Mouse (Mus musculus): ENCODE data around the gene Ndufa12. TPM values are rescaled to one million over a fixed set of nuclear protein-coding genes. Genes with fewer than 3 reads are reported as not detected.

Ndufa12 gene
- polyA plus RNA-seq, 1 experiment from 2014 or later: 473 TPM

DNA sequence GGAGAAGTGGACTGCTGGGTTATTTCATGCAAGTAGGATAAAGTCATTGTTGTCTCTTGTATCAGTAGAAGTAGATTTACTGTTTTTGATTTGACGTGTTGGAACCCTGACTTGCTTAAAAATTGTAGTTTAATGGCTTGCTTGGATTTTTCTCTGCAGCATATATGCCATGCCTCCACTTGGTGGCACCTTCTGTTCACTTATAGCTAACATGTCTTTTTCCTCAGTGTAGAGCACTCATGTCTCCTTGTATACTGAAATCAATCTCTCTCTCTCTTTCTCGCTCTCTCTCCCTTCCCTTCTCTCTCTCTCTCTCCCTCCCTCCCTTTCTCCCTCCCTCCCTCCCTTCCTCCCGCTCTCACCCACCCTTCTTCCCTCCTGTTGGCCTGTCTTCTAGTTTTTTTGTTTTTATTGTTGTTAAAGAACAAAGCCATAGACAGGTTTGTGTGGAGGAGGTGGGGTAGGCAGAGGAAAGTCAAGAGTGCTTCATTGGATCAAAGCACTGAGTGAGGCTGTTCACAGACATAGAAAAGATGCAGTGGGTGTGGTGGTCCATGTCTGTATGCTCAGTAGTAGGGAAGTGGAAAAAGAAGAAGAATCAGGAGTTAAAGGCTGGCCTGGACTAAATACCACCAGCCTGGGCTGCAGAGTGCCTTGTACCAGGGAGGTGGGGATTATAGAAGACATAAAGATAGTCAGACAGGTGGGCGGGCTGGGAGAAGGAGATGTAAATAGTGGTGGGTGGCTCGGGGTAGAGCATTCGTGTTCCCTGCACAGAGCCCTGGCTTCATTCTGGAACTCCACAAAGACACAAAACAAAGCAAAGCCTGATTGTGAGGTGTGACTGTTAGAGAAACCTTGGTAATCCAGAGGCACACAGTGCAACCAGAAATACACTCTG lies 12.4 kb downstream of the Ndufa12 start:
- Histone ChIP-seq H3K9ac (ENCODE audit: low read length) (no peak overlapping the region), H3K27ac (ENCODE audit: low read depth) (no peak overlapping the region), H3K4me2 (ENCODE audit: low read length) (no peak overlapping the region), H3K4me3 (ENCODE audit: low read depth, low read length) (no peak overlapping the region), H3K9me3 (ENCODE audit: control insufficient read depth, low read length) (no peaks in the 10 kb centered on the region), H3K27me3 (replicated peaks; ENCODE audit: control insufficient read depth, insufficient read depth, low read length) (no peaks in the 10 kb centered on the region), H3K4me1 (replicated peaks; ENCODE audit: control insufficient read depth, insufficient read depth, low read length) (no peaks in the 10 kb centered on the region), H3K36me3 (ENCODE audit: control insufficient read depth, insufficient read depth, low read length) (peaks cover 52% of the 10 kb centered on the region)
- WGBS: 80% methylated on average over 6 of the region's 6 CpGs
- DNase-seq (ENCODE audit: low spot score) (no peak), ATAC-seq (replicated peaks; ENCODE audit: low FRiP score, low TSS enrichment, low read depth) (no peak)

DNA sequence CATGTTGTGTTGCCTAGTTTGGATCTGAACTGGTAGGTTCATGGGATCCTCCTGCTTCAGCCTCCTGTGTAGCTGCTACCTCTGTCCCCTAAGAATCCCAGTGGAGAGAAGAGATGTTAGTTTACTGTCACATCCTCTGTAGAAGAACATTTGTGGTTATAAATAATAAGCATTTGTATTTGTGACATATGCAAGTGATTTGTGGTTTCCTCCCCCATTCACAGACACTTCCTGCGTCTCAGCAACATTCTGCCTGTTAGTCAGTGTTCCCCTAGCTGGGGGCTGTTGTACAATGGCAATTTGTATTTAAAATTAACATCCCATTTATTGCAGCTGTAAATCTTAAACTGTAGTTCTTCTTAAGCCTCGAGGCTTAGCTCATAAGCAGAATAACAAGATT lies 13.2 kb downstream of the Ndufa12 start:
- DNase-seq (ENCODE audit: low spot score): no peak
- Histone ChIP-seq H3K9me3 (ENCODE audit: control insufficient read depth, low read length) (no peaks in the 10 kb centered on the region), H3K27me3 (replicated peaks; ENCODE audit: control insufficient read depth, insufficient read depth, low read length) (no peaks in the 10 kb centered on the region), H3K9ac (ENCODE audit: low read length) (no peak overlapping the region), H3K27ac (ENCODE audit: low read depth) (no peak overlapping the region), H3K36me3 (ENCODE audit: control insufficient read depth, insufficient read depth, low read length) (peaks cover 44% of the 10 kb centered on the region), H3K4me3 (ENCODE audit: low read depth, low read length) (no peak overlapping the region), H3K4me1 (replicated peaks; ENCODE audit: control insufficient read depth, insufficient read depth, low read length) (no peaks in the 10 kb centered on the region), H3K4me2 (ENCODE audit: low read length) (no peak overlapping the region)
- no peak for ATAC-seq (replicated peaks; ENCODE audit: low FRiP score, low TSS enrichment, low read depth)
- WGBS: 65% methylated on average over 2 of the region's 2 CpGs

DNA sequence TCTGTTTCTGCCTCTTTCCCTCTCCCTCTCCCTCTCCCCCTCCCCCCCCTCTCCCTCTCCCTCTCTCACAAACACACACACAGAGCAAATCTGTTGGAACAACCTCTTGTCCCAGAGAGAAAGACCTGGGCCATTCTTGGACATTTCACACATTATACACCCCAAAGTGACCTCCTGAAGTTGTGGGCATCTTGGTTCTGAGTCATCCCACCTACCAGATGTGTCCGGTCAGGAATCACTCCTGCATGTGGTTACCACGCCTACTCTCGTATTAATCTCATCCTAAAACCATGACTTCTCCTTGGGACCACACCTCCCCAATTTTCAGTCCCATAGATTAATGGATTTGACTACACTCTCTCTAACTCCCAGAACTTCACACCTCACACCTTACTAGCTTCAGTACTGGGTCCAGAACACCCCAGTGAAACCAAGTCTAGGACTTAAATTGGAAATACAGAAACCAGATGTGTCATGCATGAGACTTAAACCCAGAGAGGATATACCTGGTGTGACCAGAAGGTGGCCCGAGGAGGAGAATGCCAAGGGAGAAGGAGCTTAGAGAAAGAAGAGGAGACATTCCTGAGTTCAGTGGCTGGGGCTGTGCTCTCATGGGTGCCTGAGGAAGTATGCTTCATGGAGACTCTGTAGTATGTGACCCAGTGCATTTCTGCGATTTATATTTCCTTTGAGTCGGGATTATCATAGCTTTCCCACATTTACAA lies 26.7 kb downstream of the Ndufa12 start:
- ATAC-seq (replicated peaks; ENCODE audit: low FRiP score, low TSS enrichment, low read depth) (no peak), DNase-seq (ENCODE audit: low spot score) (no peak)
- Histone ChIP-seq H3K4me1 (replicated peaks; ENCODE audit: control insufficient read depth, insufficient read depth, low read length) (no peaks in the 10 kb centered on the region), H3K9me3 (ENCODE audit: control insufficient read depth, low read length) (no peaks in the 10 kb centered on the region), H3K4me3 (ENCODE audit: low read depth, low read length) (no peak overlapping the region), H3K27me3 (replicated peaks; ENCODE audit: control insufficient read depth, insufficient read depth, low read length) (no peaks in the 10 kb centered on the region), H3K36me3 (ENCODE audit: control insufficient read depth, insufficient read depth, low read length) (peaks cover 11% of the 10 kb centered on the region), H3K9ac (ENCODE audit: low read length) (no peak overlapping the region), H3K4me2 (ENCODE audit: low read length) (no peak overlapping the region), H3K27ac (ENCODE audit: low read depth) (no peak overlapping the region)
- WGBS: 78% methylated on average over 6 of the region's 6 CpGs

DNA sequence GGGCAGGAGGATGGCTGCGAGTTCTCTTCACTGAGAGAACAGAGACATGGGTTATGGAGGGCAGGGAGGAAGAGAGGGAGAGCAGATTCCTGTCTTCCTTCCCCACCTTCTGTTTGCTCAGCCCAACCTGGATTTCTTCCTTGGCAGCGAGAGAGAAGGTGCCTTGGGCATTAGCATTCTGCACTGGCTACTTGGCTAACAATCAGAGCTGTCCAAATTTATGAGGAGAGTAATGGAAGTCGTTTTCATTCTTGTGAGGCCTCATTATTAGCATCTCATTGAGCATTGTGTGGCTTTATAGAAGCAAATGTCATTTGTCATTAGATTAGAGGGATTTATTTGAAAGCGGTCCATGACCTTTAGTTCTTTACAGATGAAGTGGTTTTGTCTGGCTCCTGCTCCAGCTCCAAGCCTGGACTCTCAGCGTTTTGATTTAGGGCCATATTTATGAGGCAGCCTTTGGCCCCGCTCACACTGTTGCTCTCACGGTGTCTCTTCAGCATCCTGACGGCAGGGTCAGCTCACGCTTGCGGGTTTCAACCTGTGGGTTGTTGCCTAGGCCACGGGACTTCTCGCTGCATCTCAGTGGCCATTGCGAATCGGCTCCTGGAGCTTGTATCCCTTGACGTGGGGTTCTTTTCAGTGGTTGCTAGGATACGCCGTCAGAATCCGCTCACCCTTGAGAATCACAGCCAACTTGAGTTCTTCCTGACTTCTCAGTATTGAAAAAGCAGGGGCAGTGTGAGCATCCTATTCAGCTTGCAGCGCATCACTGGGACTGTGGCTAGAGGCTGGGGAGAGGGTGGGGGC lies 31.9 kb downstream of the Ndufa12 start:
- Histone ChIP-seq H3K27ac (ENCODE audit: low read depth) (no peak overlapping the region), H3K9ac (ENCODE audit: low read length) (no peak overlapping the region), H3K9me3 (ENCODE audit: control insufficient read depth, low read length) (no peaks in the 10 kb centered on the region), H3K27me3 (replicated peaks; ENCODE audit: control insufficient read depth, insufficient read depth, low read length) (no peaks in the 10 kb centered on the region), H3K4me2 (ENCODE audit: low read length) (no peak overlapping the region), H3K4me3 (ENCODE audit: low read depth, low read length) (no peak overlapping the region), H3K36me3 (ENCODE audit: control insufficient read depth, insufficient read depth, low read length) (no peaks in the 10 kb centered on the region), H3K4me1 (replicated peaks; ENCODE audit: control insufficient read depth, insufficient read depth, low read length) (no peaks in the 10 kb centered on the region)
- ATAC-seq (replicated peaks; ENCODE audit: low FRiP score, low TSS enrichment, low read depth) (no peak), DNase-seq (ENCODE audit: low spot score) (no peak)
- 43% methylated on average over 19 of the region's 19 CpGs for WGBS

GRCm38 (mm10) chr10:94231025-94231424 lies 32.5 kb downstream of the Ndufa12 start:
- ATAC-seq (replicated peaks; ENCODE audit: low FRiP score, low TSS enrichment, low read depth): no peak
- Histone ChIP-seq H3K27me3 (replicated peaks; ENCODE audit: control insufficient read depth, insufficient read depth, low read length) (no peaks in the 10 kb centered on the region), H3K27ac (ENCODE audit: low read depth) (no peak overlapping the region), H3K4me2 (ENCODE audit: low read length) (no peak overlapping the region), H3K9me3 (ENCODE audit: control insufficient read depth, low read length) (no peaks in the 10 kb centered on the region), H3K9ac (ENCODE audit: low read length) (no peak overlapping the region), H3K36me3 (ENCODE audit: control insufficient read depth, insufficient read depth, low read length) (no peaks in the 10 kb centered on the region), H3K4me1 (replicated peaks; ENCODE audit: control insufficient read depth, insufficient read depth, low read length) (no peaks in the 10 kb centered on the region), H3K4me3 (ENCODE audit: low read depth, low read length) (no peak overlapping the region)
- WGBS: 78% methylated on average over 6 of the region's 6 CpGs
- no peak for DNase-seq (ENCODE audit: low spot score)

DNA sequence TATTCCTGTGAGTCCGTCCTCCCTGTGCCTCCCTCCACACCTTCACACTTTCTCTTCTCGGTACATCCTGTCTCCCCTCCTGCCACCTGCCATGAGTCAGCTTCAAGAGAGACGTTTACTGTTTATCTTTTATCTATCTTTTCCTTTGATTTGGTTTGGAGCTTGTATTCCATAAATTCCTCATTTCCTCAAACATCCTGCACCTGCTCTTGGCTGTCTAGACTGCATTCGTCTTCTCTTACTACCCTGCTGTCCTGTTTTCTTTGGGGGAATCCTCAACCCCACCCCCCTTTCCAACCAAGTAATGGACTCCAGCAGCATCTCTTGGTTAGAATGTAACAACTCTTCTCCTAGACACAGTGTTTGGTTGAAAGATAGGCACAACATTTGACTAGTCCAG lies 36.7 kb downstream of the Ndufa12 start:
- H3K4me3 ChIP-seq (ENCODE audit: low read depth, low read length): no peak overlapping the region
- no peak for ATAC-seq (replicated peaks; ENCODE audit: low FRiP score, low TSS enrichment, low read depth)
- H3K4me1 ChIP-seq (replicated peaks; ENCODE audit: control insufficient read depth, insufficient read depth, low read length): no peaks in the 10 kb centered on the region
- no peak for DNase-seq (ENCODE audit: low spot score)
- no peak overlapping the region for H3K27ac ChIP-seq (ENCODE audit: low read depth)
- H3K9me3 ChIP-seq (ENCODE audit: control insufficient read depth, low read length): no peaks in the 10 kb centered on the region
- no peaks in the 10 kb centered on the region for H3K36me3 ChIP-seq (ENCODE audit: control insufficient read depth, insufficient read depth, low read length)
- 33% methylated on average over 4 of the region's 4 CpGs for WGBS
- H3K9ac ChIP-seq (ENCODE audit: low read length): no peak overlapping the region
- no peak overlapping the region for H3K4me2 ChIP-seq (ENCODE audit: low read length)
- no peaks in the 10 kb centered on the region for H3K27me3 ChIP-seq (replicated peaks; ENCODE audit: control insufficient read depth, insufficient read depth, low read length)

DNA sequence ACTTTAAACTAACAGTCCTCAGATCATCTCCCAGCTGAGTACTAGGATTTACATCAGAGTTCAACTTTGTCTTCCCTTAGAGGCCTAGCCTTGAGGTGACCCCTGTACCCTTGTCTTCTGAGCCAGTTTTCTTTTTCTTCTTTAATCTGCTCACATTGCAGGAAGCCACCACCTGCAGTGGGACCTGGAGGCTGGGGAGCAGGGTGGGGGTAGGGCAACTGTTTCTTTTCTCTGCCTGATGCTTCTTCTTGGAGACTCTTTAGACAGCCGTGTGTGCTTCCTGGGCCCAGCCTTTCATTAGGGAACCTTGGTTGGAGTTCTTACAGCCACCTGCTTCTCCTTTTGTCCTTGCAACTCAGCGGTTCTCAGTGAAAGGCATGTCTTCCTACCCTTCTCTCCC lies 42.8 kb downstream of the Ndufa12 start:
- H3K4me2 ChIP-seq (ENCODE audit: low read length): no peak overlapping the region
- no peaks in the 10 kb centered on the region for H3K36me3 ChIP-seq (ENCODE audit: control insufficient read depth, insufficient read depth, low read length)
- 69% methylated on average over 2 of the region's 2 CpGs for WGBS
- no peak for ATAC-seq (replicated peaks; ENCODE audit: low FRiP score, low TSS enrichment, low read depth)
- no peaks in the 10 kb centered on the region; the same call in 1 of the 2 replicates for H3K9me3 ChIP-seq (ENCODE audit: control insufficient read depth, low read length)
- H3K9ac ChIP-seq (ENCODE audit: low read length): no peak overlapping the region
- no peak for DNase-seq (ENCODE audit: low spot score)
- no peaks in the 10 kb centered on the region for H3K4me1 ChIP-seq (replicated peaks; ENCODE audit: control insufficient read depth, insufficient read depth, low read length)
- H3K27me3 ChIP-seq (replicated peaks; ENCODE audit: control insufficient read depth, insufficient read depth, low read length): no peaks in the 10 kb centered on the region
- H3K27ac ChIP-seq (ENCODE audit: low read depth): no peak overlapping the region
- H3K4me3 ChIP-seq (ENCODE audit: low read depth, low read length): no peak overlapping the region

- DNase-seq (ENCODE audit: low spot score): no peak
- WGBS: 74% methylated on average over 7 of the region's 7 CpGs
- H3K9ac ChIP-seq (ENCODE audit: low read length): no peak overlapping the region
Observed at GRCm38 (mm10) chr10:94247748-94248349, 49.3 kb downstream of the Ndufa12 start.

More at GRCm38 (mm10) chr10:94247748-94248349, 49.3 kb downstream of the Ndufa12 start:
- no peaks in the 10 kb centered on the region for H3K4me1 ChIP-seq (replicated peaks; ENCODE audit: control insufficient read depth, insufficient read depth, low read length)
- no peaks in the 10 kb centered on the region; the same call in 1 of the 2 replicates for H3K9me3 ChIP-seq (ENCODE audit: control insufficient read depth, low read length)
- no peak overlapping the region for H3K4me3 ChIP-seq (ENCODE audit: low read depth, low read length)
- H3K4me2 ChIP-seq (ENCODE audit: low read length): no peak overlapping the region
- H3K27me3 ChIP-seq (replicated peaks; ENCODE audit: control insufficient read depth, insufficient read depth, low read length): no peaks in the 10 kb centered on the region
- no peak overlapping the region for H3K27ac ChIP-seq (ENCODE audit: low read depth)
- no peaks in the 10 kb centered on the region for H3K36me3 ChIP-seq (ENCODE audit: control insufficient read depth, insufficient read depth, low read length)
- no peak for ATAC-seq (replicated peaks; ENCODE audit: low FRiP score, low TSS enrichment, low read depth)

All from intestine, embryonic 14.5 days (tissue).